Mouse (Mus musculus): ENCODE results near the gene Fam71f2. TPM values are rescaled to one million over a fixed set of nuclear protein-coding genes. Genes with fewer than 3 reads are reported as not detected.

Gene Fam71f2
- total RNA-seq, 1 experiment from 2014 or later = 1.9 TPM

DNA sequence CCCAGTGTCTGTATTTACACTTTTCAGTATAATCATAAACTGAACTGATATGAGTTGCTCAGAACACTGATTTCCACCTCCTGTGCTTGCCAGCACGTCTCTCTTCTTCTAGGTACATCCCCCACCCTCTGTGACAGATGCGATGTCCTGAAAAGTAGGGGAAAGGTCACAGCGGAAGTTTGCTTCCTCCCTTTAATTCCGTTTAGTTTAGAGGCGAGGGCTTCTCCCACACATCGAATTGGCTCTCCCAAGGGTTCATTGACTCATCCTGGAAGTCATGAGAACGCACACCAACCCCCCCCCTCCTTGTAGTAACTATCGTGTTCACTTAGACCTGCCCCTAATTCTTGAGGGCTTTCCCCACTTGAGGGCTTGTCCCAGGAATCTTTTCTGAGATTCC, 8.4 kb upstream of the Fam71f2 start:
- ATAC-seq (replicated peaks; ENCODE audit: insufficient number of reproducible peaks, low FRiP score, low TSS enrichment, poor library complexity, severe bottlenecking) = no peak

DNA sequence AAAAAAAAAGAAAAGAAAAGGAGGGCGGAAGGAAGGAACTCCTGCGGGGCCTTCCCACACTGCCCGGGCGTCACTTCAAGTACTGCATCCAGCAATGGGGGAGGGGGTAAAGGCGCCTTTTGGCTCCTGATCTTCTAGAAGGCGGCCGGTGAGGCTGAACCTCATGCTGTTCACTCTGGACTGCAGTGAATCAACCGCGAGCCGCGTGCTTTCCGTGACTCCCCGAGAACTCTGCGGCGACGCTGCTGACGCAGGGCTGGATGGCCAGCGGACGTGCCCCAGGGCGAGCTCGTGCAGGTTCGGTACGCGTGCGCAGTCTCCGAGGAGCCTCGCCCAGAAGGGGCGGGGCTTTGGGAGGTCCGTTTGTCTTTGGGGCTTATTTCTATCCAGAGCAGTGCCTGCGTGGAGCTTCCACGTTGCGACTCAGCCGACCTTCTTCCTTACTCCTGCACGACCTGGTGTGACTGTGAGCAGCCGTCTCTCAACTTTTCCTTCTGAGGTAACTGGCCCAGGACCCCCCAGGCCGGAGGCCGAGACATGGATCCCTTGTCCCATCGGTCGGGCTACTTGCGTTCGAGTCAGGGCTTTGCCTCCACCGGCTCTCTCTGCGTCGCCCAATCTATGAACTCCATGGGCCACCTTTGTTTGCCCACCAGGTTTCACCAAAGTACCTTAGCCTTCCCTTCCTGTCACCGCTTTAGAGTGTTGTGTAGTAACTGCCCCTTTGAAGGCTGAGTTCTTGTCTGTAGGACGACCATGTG, 6.9 kb upstream of the Fam71f2 start, which contains the start of gene Hilpda:
Gene Hilpda (plus strand): TSS at position 177 of the 761 bp plus-strand sequence.
- peak; percentile 98 for ATAC-seq (replicated peaks; ENCODE audit: insufficient number of reproducible peaks, low FRiP score, low TSS enrichment, poor library complexity, severe bottlenecking)

DNA sequence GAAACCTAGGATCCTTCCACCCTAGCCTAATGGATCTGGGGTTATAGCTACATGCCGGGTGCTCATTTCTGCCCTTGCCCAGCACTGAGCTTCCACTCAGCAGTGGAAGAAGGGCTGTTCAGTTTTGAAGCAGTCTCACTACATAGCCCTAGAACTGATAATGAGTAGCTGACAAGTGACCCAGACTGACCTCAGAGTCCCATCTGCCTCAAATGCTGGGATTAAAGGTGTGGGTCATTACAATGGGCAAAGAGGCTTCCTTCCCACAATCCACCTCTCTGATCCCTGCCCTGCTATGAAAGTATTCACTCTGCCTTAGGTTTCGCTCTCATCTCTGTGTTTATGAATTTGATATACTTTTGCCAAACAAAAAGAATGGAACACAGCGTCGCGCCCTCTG, 2.6 kb upstream of the Fam71f2 start:
- no peak for ATAC-seq (replicated peaks; ENCODE audit: insufficient number of reproducible peaks, low FRiP score, low TSS enrichment, poor library complexity, severe bottlenecking)

DNA sequence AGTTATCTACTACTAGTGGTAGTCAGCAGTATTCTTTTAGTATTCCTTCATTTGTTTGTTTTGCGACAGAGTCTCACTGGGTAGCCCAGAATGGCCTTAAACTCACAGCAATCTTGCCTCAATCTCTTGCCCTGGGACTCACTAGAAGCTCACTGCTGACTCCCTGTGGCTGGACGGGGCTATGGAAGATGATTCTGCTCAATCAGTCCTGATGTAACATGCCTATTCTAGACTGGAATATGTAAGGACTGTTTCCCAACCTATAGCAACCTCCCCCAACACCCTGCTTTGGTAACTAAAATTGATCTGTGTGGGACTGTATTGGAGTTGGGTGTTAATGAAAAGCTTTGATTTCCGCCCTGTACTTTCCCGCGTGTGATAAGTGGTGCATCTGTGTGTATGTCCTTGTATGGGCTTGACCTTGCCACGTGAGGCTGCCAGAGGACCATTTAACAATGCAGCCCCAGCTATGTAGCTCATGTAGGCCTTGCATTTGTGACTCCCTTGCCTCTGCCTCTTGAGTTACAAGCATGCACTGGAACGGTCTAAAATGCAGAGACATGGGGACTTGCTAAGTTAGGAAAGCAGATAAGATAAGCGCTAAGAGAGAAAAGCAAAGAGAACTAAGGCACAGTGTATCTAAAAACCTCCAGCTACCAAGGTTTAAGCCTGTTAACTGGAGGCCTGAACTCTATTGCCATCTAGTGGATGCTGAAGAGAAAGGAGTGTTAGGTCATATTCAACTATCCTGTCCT, 703 bp upstream of the Fam71f2 start:
- ATAC-seq (replicated peaks; ENCODE audit: insufficient number of reproducible peaks, low FRiP score, low TSS enrichment, poor library complexity, severe bottlenecking) = 0 out of 2 replicates have a peak, but pooled peaks have one; percentile 60

DNA sequence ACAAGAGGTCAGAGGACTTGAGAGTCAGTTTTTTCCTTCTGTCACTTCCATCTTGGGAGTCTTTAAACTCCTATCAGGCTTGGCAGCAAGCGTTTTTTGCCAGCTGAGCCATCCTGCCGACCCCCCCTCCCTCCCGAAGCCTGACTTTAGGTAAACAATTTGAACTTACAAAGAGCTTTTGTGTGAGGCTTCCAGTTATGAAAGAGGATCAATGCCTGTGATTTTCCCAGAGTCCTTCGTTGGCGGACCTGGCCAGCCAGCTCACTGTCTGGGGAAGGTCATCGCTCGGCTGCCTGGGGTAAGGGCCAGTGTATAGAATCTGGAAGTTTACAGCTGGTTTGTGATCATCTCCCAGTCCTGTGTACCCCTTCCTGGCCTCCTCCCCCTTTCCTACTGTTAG, 1.3 kb downstream of the Fam71f2 start:
- no peak for ATAC-seq (replicated peaks; ENCODE audit: insufficient number of reproducible peaks, low FRiP score, low TSS enrichment, poor library complexity, severe bottlenecking)

DNA sequence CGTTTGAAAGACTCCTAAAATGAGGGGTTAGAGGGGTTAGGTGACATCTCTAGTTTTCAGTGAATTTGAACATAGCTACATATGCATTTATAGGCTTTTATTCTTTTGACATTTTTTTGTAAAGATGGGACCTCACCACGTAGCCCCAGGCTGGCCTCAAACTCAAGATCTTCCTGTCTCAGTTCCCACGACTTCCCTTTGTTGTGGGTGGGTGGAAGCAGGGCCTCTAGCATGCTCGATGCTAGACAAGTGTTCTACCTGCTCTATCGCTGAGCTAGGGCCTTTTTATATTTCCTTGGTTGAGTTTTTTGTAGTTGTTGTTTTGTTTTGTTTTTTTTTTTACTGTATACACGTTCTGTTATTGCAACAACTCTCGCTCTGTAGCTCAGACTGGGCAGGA, 7.5 kb downstream of the Fam71f2 start:
- ATAC-seq (replicated peaks; ENCODE audit: insufficient number of reproducible peaks, low FRiP score, low TSS enrichment, poor library complexity, severe bottlenecking) = no peak

DNA sequence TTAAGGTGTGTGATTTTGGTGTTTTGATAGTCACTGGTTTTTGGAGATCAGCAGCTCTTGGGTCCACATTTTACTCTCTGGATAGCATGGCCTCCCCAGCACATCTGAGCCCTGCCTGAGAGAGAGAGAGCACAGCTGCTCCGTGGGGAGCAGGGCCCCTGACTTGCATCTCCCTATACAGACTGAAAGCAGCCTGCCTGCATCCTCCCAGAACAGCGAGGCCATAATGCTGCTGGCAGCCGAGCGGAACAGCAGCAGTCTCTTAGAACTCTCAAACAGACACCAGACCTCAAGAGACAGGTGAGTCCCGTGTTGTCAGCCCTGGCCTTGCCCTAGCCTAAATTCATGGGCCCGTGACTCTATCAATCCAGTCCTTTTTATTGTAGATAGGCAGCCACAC, 8.1 kb downstream of the Fam71f2 start:
- ATAC-seq (replicated peaks; ENCODE audit: insufficient number of reproducible peaks, low FRiP score, low TSS enrichment, poor library complexity, severe bottlenecking) = no peak

DNA sequence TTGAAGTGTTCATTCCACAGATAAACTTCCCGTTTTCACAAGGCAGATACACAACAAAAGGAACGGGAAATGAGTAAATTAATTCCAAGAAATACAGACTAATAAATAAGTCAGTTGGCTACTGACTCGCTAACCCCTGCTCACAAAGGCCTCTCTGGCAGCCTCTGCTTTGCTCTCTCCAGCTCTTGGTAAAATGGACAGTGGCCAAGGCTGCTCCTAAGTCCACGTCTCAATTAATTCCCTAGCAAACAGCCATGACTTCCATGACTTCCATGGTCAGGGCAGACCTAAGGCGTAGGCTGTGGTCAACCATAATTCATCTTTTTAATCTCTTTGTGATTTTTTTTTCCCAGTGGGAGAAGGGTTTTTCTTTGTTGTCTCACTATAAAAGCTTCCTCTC, 8.6 kb downstream of the Fam71f2 start:
- no peak for ATAC-seq (replicated peaks; ENCODE audit: insufficient number of reproducible peaks, low FRiP score, low TSS enrichment, poor library complexity, severe bottlenecking)

DNA sequence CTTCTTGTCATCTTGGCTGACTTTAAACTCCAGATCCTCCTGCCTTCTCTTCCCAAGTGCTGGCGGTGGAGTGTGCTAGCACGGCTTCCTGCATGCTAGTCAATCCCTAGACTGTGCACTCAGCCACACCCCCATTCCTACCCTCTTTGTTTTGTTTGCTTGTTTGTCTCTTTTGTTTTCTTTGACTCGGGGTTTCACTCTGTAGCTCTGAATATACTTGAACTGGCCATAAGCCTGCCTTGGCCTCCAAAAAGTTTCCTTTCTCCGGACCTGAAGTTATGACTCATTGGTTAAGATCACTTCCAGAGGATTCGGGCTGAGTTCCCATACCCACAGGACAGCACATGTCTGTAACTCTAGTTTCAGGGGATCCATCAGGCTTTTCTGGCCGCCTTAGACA, 9.3 kb downstream of the Fam71f2 start:
- ATAC-seq (replicated peaks; ENCODE audit: insufficient number of reproducible peaks, low FRiP score, low TSS enrichment, poor library complexity, severe bottlenecking) = no peak

DNA sequence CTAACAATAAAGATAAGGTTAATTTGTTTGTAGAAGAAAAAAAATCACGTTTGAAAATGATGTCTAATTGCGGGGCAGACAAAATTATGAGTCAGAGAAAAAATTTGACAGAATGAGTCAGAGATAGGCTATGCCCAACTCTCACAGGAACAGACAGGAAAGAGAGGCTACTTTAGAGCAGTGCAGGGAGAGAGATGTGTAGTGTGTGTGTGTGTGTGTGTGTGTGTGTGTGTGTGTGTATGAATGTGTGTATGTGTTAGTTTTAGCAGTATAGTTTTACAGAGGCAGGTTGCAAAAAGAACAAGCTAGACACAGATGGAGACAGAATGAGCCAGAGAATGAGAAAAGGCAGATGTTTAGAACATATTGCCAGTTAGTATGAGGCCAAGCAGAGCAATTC, 19.7 kb downstream of the Fam71f2 start:
- ATAC-seq (replicated peaks; ENCODE audit: insufficient number of reproducible peaks, low FRiP score, low TSS enrichment, poor library complexity, severe bottlenecking) = no peak

DNA sequence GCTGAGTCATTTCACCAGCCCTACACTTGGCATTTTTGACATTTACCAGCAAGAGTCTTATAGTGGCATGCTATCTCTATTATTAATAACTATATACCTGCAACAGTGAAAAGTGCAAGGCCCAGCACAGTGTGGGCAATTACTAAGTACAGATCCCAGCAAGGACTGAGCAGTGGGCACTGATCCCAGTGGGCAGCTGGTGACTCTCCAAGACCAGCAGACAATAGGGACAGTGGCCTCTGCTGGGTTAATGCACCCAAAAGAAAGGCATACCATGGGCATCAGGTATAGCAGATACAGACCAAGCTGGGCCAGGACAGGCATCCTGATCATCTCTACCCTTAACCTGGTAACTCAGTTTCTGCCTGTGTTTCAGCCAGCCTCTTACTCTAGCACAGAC, 23.9 kb downstream of the Fam71f2 start:
- no peak for ATAC-seq (replicated peaks; ENCODE audit: insufficient number of reproducible peaks, low FRiP score, low TSS enrichment, poor library complexity, severe bottlenecking)

DNA sequence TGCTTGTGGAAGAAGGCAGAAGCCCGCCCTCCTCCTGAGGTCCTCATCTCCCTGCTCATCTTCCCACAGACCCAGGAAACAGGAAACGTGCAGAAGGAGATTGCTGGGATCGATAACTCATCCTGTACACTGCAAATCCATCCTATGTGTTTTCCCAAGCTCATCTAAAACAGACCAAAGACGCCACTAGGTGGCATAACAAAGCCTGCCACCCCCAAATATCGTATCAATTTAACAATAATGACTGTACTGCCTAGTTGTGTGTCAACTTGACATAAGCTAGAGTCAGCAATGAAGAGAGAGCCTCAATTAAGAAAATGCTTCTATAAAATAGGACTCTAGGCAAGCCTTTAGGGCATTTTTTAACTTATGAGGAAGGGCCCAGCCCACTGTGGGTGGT, 24.3 kb downstream of the Fam71f2 start:
- ATAC-seq (replicated peaks; ENCODE audit: insufficient number of reproducible peaks, low FRiP score, low TSS enrichment, poor library complexity, severe bottlenecking) = no peak

DNA sequence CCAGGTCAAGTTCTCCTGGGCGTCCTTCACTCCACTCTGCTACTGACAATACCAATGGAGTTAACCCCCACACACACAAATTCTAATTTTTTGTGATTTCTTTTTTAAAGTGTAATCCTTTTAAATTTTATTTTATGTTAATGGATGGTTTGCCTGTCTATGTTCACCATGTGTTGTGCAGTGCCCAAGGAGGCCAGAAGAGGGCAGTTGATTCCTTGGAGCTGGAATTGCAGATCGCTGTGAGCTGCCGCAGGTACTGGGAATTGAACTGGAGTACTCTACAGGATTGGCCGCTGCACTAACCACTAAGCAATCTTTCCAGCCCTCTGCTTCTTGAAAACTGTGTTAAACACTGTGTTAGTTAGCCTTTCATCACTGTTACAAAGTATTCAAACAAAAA, 26.1 kb downstream of the Fam71f2 start:
- ATAC-seq (replicated peaks; ENCODE audit: insufficient number of reproducible peaks, low FRiP score, low TSS enrichment, poor library complexity, severe bottlenecking) = no peak

DNA sequence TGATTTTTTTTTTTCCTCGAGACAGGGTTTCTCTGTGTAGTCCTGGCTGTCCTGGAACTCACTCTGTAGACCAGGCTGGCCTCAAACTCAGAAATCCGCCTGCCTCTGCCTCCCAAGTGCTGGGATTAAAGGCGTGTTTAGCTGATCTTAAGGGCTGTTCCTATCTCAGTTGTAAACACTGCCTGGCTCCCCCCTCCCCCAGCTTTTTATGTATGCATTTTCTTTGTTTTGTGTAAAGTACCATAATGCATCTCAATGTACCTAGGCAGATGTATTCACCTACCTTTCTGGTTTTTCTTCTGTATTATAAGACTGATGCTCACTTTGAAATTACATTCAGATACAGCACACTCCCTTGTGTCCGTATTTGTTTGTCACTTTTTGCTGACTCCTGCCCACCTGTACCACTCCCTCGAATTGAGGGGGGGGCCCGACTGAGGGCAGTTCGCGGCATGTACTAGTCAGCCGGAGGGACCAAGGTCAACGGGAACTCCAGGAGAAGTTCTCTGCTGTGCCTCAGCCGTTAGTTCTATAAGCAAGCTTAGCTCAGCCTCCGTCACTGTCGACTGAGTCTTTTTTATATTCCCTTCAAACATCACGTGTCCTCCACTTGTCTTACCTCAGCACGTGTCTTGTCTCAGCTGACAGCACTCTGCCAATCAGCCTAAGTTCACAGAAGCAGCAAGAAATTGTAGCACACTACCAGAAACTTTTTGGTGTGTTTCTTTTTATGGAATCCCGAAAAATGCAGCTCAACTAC, 29.6 kb downstream of the Fam71f2 start:
- ATAC-seq (replicated peaks; ENCODE audit: insufficient number of reproducible peaks, low FRiP score, low TSS enrichment, poor library complexity, severe bottlenecking) = no peak

DNA sequence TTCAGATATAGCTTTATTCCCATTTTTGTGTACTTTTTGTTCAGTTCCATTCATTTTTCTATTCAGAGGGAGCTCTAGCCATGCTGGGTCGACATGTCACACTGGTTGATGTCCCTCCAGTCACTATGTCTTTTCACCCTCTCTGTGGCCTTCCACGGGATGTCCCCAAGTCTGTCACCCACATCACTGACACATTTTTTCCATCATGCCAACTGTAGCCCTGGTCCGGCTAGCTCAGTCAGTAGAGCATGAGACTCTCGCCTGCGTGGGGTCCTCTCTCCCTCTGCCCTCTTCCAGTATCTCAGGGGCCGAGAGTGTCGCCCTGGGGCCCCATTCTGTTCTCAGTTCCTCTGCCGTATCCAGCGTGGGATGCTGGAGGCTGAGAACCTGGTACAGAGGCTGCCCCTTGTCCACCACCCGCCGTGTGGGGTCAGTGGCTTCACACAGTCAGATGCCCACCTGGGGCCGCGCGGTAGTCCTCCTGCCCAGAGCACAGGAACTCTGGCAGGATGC, 34.4 kb downstream of the Fam71f2 start:
- ATAC-seq (replicated peaks; ENCODE audit: insufficient number of reproducible peaks, low FRiP score, low TSS enrichment, poor library complexity, severe bottlenecking) = no peak

DNA sequence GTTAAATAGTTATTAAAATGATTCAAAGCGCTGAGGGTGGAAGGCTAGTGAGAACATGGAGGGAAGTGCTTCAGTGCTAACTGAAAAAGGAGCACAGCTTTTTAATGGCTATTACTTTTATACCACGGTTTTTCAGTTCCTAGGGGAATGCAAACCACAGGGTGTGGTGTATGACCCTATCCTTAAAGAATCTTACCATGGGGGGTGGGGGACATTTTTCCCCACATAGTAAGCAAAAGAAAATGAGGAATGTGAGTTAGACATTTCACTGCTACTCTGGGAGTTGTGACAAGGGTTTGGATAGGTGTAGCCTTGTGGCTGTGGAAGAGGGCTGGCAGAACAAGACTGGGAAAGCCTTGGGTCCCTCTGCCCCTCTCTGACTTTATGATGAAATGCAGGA, 37.9 kb downstream of the Fam71f2 start:
- ATAC-seq (replicated peaks; ENCODE audit: insufficient number of reproducible peaks, low FRiP score, low TSS enrichment, poor library complexity, severe bottlenecking) = no peak

DNA sequence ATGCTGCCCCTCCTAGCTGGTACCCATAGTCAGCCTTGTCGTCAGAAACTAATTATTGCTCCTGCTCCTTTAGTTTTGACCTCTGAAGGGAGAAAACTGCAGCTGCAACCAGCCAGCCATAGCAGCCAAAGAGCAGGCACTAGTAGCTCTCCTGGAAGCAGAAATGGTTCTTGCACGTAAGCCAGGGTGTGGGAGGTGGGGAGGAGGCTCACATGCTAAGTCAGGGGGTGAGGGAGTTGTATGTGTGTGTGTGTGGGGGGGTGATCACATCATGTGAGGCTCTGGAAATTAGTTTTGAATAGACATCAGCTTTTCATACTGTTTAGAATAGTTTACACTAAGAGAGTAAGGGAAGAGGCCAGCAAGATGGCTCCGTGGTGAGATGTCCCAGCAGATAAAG, 38.5 kb downstream of the Fam71f2 start:
- no peak for ATAC-seq (replicated peaks; ENCODE audit: insufficient number of reproducible peaks, low FRiP score, low TSS enrichment, poor library complexity, severe bottlenecking)

DNA sequence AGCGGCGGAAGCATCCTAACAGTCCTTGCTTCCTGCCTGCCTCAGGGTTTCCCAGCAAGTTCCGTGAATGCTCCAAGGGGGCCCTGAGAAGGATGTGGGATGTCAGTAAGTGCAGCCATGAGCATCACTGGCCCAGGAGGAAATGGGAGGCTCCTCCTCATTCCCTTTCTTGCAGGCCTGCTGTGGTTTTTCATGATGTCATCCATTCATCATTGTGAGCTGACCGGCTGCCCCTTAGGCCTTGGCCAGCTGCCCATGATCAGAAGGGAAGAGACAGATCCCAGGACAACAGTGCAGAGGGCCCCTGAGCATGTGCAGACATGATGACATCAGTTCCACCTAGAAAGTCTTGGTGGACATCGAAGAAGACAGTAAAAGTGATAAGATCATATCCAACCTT, 39.5 kb downstream of the Fam71f2 start, which contains the start of gene Fam71f1:
Gene Fam71f1 (plus strand): TSS at position 262 of the 400 bp plus-strand sequence.
- no peak for ATAC-seq (replicated peaks; ENCODE audit: insufficient number of reproducible peaks, low FRiP score, low TSS enrichment, poor library complexity, severe bottlenecking)

DNA sequence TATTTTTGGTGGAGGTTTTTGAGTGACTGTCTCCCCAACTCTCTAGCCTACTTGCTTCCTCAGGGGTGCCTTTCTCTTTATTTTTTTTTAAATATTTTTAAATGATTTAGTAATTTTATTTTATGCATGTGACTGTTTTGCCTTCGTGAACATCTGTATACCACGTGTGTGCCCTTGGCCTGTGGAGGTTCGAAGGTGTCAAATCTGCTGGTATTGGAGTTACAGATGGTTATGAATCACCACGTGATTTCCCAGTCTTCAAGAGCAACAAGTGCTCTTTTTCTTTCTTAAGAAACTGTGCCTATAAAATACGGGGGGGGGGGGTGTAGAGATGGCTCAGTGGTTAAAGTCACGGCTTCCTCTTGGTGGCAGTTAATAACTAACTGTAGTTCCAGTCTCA, 42.2 kb downstream of the Fam71f2 start:
- ATAC-seq (replicated peaks; ENCODE audit: insufficient number of reproducible peaks, low FRiP score, low TSS enrichment, poor library complexity, severe bottlenecking) = no peak
